Mouse (Mus musculus) liver, postnatal 0 days (tissue): ENCODE measurements around the gene Astn2.

Source experiments
- CTCF ChIP-seq: sonication (generic); IDR thresholded peaks from 2 replicates; pipeline ENCODE4 v1.5.1; 2016; ENCODE audit warnings: antibody characterized with exemption, low read depth
- EP300 ChIP-seq: IDR thresholded peaks from 2 replicates; pipeline ENCODE4 v1.6.1; 2016; ENCODE audit warnings: antibody characterized with exemption, low read depth, mild to moderate bottlenecking

DNA sequence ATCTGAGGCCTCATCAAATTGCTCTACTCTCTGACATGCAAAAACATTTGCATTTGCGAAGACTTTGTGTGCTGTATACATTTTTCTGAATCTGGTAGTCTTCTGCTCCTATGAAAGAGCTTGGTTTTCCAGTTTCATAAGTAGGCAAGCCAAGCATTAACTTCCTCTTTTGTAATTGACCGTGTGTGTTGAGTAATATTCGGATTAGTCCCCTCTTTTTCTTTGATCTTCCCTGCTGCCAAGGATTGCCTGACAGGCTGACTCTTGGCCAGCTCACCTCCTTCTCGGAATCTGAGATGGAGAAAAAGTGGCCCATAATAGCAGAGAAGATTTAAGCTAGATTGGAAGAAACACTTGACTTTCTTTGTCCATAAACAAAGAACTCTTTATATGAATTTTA is 838.9 kb downstream of the Astn2 start:
- TF ChIP-seq CTCF (no peak), EP300 (no peak)
